Mouse (Mus musculus): ENCODE results near the gene Lama2.

Gene Lama2

DNA sequence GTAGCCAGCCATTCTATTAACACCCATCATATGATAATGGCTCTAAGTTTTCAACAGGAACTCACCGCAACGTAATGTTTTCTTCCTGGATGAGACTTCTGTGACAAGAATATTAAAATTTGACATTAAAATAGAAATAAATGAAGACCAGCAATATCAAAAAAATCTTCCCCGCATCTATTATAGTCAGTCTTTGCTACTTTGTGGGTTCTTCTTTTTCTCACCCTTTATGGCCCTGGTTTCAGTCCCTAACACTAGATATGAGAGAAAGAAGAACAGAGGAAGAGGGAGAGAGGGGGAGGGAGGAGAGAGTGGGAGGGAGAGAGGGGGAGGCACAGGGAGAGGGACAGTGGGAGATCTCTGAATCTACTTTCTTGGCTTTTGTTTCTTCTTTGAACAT lies at the start of gene Lama2:
Gene Lama2 (minus strand): TSS at position 101 of the 400 bp plus-strand sequence.
- no peak for DNase-seq

- no peak for DNase-seq
Observed at GRCm38 (mm10) chr10:27664391-27664790, 44.8 kb upstream of the Lama2 start.

DNA sequence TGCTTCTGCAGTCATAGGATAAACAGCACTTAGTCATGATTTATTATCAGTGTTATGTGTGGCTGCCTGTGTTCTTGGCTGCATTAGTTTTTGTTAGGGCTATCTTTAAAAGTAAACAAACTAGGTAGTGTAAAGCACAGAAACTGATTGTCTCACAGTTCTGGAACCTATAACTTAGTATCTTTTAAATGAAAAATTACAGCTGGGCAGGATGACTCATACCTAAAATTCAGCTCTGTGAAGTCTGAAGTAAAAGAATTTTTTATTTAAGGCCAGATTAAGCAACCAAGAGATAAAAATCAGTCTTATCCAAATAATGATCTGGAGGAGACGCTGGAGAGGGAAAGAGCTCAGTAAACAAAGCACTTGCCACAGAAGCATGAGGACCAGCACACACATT lies 43.8 kb upstream of the Lama2 start:
- no peak for DNase-seq

DNA sequence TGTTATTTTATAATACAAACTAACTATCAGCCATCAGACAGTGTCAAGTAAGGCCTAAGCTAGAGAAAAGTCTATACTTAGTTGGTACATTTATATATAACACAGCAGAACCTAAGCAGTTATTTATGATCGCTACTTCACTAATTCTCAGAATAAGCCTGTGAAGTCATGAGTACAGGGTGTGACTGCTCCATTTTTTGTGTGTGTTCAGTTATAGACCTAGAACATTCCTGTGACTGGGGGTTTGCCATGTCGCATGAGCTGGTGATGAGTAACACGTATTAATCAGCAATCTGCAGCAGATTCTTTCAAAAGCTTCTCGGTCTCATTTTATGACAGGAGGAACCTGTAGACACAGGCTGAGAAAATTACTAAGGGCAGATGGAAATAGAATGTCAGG lies 34.6 kb upstream of the Lama2 start:
- no peak for DNase-seq

GRCm38 (mm10) chr10:27652694-27653335 lies 33.3 kb upstream of the Lama2 start:
- no peak for DNase-seq

DNA sequence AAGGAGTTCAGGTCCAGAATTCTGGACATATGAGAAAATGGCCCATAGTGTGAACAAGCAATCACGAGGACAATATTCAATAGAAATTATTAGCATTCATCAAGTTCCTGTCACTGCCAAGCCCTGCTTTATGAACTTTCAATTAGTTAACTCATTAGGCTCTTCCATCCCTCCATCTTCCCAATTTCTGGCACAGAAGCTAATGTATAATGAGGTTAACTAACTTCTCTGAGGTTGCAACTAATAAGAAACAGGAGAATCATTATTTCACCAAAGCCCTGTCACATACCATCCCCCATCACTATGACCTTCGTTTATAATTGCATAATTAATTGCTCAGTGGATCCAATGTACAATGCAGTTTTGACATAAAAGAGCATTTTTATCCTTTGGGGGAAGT lies 16.2 kb upstream of the Lama2 start:
- no peak for DNase-seq

DNA sequence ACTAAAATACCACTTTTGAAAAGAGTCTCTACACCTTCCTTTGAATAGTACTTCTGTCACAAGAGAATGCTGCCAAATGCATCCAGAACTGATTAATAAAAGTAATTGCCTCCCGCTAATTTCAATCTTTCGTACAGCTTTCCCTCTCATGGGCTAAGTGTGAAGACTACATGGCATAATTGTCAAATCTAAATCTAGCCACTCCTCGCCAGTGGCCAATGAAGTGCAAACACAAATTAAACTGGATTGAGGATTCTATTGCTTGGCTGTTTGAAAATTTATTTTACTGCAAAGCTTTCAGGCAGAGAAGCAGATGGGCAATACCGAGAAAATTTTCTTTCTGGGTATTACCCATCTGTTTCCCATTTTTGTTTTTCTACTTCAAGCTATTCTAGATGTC lies 11.4 kb upstream of the Lama2 start:
- no peak for DNase-seq

DNA sequence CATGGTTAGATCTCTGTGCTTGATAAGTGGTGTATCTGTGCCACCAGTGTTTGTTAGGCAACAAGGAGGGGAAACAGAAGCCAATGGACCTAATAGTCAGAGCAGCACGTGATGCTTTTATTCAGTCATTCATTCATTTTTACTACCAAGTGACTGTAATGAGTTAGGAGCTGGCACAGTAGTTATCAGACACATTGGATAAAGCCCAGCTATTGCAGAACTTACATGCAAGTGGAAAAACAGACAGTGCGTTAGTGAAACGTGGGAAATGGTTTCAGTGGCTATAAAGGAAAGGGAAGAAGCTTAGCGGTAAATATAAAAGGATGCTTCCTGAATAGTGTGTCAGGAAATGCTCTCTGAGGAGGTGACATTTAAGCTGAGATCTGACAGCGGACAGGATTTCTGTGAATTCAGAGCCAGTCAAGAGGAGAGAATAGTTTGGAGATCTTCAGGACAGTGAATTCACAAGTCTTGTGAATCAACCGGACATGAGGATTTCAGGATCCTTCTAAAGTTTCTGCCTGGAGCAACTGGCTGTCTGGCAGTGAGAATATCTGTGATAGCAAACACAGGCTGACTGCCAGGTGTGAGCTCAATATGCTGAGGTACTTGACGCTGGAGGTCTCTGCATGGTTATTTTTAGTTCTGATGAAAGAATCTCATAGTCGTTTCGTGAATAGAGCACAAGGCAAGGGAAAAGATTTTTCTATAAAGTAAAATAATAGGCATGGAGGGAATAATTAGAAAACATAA lies 2.3 kb upstream of the Lama2 start:
- no peak for DNase-seq

DNA sequence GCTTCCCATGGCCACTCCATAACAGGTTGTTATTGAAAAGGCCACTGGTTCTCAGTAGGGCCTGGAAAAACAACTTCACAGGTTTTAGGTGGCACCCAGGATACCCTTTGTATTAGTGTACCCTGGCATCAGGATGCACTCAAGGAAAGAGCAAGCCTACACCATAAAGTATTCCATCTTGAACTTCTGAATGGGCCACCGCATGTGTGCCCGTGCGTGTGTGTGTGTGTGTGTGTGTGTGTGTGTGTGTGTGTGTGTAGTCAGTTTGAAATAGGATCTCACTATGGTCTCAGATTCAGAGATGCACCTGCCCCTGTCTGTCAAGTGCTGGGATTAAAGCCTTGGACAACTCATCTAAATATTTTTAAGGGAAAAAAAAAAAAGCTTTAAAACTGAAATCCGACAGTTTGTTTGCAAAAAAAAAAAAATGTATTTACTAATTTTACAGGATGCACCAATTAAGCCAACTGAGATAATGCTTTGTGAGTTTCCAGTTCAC lies 2.0 kb downstream of the Lama2 start:
- no peak for DNase-seq

DNA sequence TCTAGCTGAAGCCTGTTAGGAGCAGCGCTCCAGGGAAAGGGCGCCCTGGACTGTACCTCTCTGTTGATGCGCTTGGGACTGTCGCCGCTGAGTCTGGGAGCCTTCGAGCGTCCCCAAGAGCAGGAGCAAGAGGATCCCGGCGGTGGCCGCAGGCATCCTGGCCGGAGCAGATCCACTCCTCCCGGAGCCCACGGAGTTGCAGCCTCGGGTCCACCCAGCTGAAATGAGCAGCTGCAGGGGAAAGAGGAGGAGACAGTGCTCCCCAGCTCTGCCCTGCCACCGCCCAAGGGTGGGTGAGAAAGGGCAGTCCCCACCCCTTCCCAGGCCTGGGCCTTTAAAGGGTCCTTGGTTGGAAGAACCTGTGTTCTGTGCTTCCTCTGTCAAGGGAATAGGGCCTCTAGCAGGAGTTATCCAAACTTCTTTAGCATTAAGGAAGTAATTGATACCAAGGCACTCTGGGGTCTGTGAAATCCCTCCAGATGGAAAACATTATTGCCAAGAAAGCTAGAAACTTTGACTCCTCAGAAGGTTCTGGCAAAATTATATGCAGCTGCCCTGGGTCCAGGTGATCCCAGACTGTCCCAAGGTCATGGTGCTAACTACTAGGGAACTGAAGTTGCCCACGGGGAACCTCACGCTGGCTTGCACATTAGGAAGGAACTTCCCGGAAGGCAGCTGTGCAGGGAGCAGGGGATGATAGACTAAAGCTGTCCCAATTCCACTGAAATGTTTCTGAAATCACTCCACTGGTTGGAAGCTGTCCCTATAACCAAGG lies 2.7 kb downstream of the Lama2 start:
- peak; percentile 4 for DNase-seq

DNA sequence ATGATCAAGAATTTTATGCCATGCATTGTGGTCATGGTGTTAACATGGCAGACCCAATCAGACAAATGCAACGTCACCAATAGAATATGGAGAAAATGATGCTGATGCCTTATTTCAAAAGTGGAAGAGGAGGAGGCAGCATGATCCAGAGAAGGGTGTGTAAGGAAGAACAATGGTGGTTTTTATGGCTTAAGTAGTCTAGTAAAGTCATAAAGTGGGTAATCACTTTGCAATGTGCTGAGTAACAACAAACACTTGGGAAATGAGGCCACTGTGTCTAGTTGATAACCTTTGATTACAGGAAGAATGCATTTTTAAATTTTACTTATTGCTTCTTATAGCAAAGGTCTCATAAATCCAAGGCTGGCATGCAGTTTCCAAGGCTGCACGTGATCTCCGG lies 23.9 kb downstream of the Lama2 start:
- DNase-seq = no peak

- DNase-seq = no peak
Observed at GRCm38 (mm10) chr10:27533217-27533616, 86.3 kb downstream of the Lama2 start.

GRCm38 (mm10) chr10:27508847-27509459 lies 110.6 kb downstream of the Lama2 start:
- DNase-seq = no peak

- no peak for DNase-seq
Observed at GRCm38 (mm10) chr10:27500863-27501262, 118.7 kb downstream of the Lama2 start.

DNA sequence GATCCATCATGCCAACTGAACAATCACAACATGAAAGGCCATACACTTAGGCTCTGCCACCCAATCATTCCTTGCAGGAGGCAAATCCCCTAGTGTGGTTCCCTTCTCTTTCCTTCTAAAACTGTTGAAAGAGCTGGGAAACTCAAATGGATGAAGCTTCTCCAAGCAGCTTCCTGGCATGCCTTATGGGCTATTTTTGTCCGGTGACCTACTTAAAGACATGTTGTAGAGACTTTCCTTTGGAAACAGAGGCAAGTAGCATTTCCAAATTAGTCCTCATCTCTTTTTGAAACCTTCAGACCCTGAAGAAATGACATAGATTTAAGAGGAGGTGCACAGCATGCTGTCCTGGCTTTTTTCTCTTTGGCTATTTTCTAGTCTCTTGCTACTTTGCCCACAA lies 131.1 kb downstream of the Lama2 start:
- DNase-seq = no peak

DNA sequence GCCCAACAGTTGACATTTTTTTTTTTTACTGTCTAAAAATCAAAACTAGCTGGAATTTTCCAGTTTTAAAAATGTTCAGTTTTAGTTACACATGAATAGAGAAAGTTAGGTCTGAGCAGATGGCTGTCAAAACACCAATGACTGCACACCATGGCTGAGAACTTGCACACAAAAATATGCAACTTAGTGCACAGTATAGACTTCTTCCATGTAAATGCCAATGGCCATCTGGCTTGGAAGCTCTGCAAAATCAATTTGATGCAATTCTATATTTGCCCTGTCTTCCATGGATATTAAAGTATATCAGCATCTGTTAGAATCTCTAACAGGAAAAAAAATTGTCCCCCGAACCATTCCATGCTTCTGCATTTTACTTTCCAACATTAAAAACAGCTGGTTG lies 135.5 kb downstream of the Lama2 start:
- no peak for DNase-seq

DNA sequence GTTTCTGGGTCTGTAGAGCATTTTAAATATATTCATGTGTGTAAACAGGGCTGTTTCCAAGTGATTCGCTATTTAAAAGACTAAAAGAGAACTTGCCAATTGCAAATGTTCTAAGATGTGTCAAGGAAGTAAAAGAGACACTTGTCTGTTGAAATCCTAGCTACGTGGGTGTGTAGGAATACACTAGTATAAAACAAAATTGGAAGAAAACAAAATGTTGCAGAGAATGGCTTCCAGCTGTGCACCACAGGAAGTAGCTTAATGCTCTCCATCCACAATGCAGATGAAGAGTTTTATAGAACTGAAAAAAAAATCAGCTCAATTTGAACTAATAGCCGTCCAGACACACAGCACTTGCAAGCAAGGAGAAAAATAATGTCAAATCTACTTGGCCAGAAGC lies 144.0 kb downstream of the Lama2 start:
- DNase-seq = no peak

GRCm38 (mm10) chr10:27468274-27468673 lies 151.3 kb downstream of the Lama2 start:
- no peak for DNase-seq

- no peak for DNase-seq
Observed at GRCm38 (mm10) chr10:27413583-27414465, 205.7 kb downstream of the Lama2 start.

DNA sequence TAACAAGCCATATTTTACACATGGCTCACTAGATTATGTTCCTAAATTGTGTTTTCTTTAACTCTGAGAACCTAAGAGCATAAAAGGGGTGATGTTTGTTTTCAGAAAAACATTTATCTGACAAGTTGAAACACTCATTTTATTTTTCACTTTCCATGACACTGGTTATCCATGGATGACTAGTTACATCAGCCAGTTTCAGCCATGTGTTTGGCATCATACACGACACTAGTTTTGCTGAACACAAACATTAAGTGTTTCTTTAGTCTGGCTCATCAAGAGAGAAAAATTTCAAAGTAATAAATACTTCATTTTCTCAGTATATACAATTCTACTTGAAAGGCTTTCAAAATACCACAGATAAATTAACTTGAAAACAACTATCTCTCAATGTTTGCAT lies 228.8 kb downstream of the Lama2 start:
- DNase-seq = no peak

GRCm38 (mm10) chr10:27387531-27387930 lies 232.0 kb downstream of the Lama2 start:
- peak; percentile 61 for DNase-seq

- DNase-seq = no peak
Observed at GRCm38 (mm10) chr10:27384636-27385035, 234.9 kb downstream of the Lama2 start.
